Mouse (Mus musculus): ENCODE data around the gene Kmt2c.
"Not testable (repeated sequence)": the region's sequence is repeated elsewhere in the genome, so short reads cannot be mapped to it uniquely, and the experiment has no call there.

The Kmt2c gene

DNA sequence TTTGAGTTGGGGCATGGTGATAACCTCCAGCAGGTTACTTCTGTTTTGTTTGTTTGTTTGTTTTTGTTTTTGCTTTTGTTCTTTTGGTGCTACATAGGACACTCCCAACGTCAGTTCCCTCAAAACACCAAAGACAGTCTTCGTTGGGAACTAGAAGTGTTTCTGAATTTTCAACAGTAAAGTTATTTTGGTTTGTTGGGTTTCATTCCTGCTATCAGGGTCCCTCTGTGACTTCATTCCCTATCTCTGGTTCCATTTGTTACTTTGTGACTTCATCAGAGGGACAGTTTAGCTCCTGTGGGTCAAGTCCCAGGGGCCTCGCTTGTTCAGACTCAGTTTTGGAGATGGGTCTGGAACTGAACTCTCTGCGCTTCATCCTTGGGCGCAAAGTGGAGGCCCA, 17.2 kb upstream of the Kmt2c start, which contains the start of gene Cct8l1:
Cct8l1 (plus strand) TSS at position 301 of the 400 bp plus-strand sequence.
- no peak for DNase-seq (ENCODE audit: low read depth)

DNA sequence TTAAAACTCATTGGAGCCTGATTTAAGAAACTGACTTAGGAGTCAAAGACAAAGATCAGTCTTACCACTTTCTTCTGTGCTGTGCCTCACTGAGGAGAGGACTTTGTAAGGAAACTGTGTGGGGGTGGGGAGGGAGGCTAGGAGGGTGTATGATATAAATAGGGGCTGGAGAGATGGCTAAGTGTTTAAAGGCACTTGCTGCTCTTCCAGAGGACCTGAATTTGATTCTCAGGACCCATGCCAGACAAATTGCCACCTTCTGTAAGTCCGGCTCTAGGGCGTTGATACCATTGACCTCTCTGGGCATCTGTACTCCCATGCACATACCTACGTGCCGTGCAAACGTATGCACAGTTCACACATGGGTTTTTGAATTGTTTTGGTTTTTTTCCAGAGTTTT, 7.5 kb upstream of the Kmt2c start:
- no peak for DNase-seq (ENCODE audit: low read depth)

DNA sequence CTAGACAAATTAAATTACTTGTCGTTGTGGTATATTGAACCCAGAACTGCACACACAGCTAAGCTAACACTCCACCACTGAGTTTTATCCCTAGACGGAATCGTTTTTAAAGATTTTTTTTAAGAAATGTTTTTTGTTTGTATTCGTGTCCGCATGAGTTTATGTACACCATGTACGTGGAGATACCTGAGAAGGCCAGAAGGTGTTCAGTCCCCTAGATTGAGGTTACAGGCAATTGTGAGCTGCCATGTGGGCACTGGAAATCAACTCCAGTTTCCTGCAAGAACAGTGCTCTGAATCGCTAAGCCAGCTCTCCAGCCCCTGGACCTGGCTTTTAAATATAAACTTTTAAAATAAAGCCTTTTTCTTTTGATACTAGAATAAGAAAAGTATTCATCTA, 2.1 kb upstream of the Kmt2c start:
- DNase-seq (ENCODE audit: low read depth), result no peak

GRCm38 (mm10) chr5:25499423-25500398, 1.1 kb upstream of the Kmt2c start:
- peak; percentile 98 for DNase-seq (ENCODE audit: low read depth)

GRCm38 (mm10) chr5:25498821-25499422, 339 bp upstream of the Kmt2c start:
- DNase-seq (ENCODE audit: low read depth), result peak; percentile 87

DNA sequence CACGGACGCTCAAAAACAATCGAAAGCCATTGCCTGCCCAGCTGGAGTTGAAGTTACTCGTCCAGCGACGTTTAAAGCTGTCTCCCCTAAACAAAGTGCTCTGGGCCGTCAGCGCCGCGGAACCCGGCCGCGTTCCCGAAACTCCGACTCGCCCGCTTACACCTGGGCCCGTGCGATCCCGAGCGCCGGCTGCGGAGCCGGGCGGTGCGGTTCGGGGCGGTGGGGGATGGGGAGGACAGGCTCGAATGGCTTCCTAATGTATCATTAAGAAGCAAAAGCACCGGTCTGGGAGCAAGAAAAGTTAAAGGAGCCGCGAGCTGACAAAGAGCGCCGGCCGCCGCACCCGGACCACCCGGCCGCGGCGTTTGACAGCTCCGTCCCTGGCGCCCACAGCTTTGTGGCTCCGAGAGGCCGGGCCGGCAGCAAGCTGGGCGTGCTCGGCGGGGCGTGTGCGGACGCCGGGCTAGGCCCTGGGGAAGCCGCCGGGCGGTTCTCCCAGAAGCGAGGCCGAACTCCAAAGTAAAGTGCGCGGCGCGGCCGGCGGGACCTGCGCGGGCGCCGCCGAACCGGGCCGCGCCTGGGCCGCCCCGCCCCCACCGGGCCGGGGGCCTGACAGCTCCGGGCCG, 750 bp downstream of the Kmt2c start:
- no peak for DNase-seq (ENCODE audit: low read depth)

DNA sequence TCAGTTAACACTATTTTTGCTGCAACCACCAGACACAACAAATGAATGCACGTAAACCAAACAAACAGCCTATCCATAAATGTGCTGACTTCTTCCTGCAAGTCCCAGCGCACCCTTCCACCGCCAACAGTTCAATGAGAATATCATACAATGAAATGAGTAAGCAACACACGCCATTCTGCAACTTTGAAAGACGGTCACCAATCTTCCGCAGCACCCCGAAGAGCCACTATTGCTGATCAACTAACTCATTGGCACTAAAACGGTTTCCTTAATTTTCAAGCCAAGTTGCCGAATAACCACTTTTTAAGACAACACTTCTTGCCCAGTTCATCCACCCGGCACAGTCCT, 1.2 kb downstream of the Kmt2c start:
- peak; percentile 39 for DNase-seq (ENCODE audit: low read depth)

- DNase-seq (ENCODE audit: low read depth), result no peak
Measured at GRCm38 (mm10) chr5:25496652-25497051, 1.9 kb downstream of the Kmt2c start.

DNA sequence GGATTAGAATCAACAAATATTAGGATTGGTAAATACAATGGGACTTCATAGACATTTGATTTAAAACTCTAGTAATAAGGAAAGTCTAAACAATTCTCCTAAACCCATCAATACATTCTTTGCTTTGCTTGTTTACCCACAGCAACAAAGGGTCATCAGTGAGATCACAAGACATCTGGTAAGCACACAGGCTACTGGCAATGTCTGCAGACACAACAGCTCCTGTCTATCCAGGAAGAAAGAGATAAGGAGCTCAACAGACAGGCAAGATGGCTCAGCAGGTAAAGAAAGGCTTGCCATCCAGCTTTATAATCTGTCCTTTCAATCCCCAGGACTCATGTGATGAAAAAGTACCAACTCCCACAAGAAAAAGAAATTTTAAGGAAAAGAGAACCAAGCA, 19.7 kb downstream of the Kmt2c start:
- no peak for DNase-seq (ENCODE audit: low read depth)

DNA sequence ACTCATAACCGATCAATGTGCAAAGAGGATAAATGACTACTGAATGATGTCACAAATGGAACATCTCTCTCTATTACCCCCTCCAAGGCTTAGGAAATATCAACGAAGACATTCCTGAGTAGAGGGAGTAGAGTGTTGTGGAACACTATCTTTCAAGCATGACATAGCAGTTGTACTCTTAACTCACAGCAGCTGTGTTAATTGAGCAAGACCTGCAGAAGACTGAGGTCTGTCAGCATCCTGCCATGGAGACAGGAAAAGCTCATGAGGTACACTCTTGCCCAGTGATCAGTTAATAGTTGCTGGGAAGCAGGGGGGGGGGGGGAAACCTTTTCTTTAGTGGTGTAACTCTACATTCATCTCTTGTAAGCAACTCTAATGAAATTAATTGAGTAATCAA, 22.8 kb downstream of the Kmt2c start:
- DNase-seq (ENCODE audit: low read depth), result peak; percentile 25

DNA sequence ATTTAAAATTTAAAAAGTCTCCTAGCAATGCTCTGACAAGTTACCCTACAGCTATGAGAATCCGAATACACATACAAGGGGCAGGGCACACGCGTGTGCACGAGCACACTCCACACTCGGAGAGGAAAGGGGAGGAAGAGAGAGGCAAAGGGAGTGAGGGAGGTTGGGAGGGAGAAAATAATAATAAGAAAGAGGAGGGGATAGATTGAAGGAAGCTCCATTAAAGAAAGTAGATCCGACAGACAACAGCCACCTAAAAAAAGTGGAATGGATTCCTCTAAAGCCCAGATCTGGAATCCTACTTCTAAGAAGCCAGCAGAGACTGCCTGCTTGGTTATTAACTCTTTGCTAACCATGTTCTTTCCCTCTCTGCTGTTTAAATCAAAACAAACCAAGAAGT, 26.5 kb downstream of the Kmt2c start:
- DNase-seq (ENCODE audit: low read depth), result no peak

GRCm38 (mm10) chr5:25461956-25462355, 36.6 kb downstream of the Kmt2c start:
- DNase-seq (ENCODE audit: low read depth), result no peak

GRCm38 (mm10) chr5:25455432-25455831, 43.2 kb downstream of the Kmt2c start:
- not testable (repeated sequence) for DNase-seq (ENCODE audit: low read depth)

- DNase-seq (ENCODE audit: low read depth), result no peak
Measured at GRCm38 (mm10) chr5:25452691-25453090, 45.9 kb downstream of the Kmt2c start.

DNA sequence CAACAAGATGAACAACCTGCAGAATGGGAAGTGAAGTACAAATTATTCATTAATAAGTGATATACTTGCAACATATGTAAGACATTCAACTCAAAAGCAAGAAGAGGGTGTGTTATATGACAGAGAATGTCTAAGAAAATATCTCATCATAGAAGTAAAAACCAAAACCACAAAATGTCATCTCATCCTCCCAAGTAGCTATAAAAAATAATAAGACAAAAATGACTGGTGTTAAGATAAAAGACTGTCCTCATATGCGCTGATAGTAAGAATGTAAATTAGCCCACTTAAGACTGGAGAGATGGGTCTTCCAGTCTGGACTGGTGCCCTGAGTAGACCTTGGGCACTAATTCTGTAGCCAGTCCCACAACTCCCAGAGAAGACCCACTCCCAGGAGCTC, 61.1 kb downstream of the Kmt2c start:
- DNase-seq (ENCODE audit: low read depth), result no peak

GRCm38 (mm10) chr5:25436081-25436480, 62.5 kb downstream of the Kmt2c start:
- DNase-seq (ENCODE audit: low read depth), result peak; percentile 87

DNA sequence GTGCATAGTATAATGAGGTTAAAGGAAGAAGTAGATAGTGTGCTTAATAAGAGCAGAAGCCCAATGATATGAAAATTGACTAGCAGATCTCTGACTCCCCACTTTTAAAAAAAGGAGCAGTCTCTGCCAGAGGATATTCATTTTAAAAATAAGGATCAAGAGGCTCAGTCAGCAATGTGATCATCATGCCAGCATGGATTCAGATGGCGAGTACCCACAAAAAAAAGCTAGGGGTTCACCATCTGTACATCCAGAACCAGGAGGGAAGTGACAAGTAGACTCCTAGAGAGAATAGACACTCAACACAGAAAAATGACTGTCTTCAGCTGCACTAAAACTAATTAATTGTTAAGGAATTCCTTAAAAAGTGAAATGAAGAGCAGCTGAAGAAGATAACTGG, 76.0 kb downstream of the Kmt2c start:
- DNase-seq (ENCODE audit: low read depth), result no peak

DNA sequence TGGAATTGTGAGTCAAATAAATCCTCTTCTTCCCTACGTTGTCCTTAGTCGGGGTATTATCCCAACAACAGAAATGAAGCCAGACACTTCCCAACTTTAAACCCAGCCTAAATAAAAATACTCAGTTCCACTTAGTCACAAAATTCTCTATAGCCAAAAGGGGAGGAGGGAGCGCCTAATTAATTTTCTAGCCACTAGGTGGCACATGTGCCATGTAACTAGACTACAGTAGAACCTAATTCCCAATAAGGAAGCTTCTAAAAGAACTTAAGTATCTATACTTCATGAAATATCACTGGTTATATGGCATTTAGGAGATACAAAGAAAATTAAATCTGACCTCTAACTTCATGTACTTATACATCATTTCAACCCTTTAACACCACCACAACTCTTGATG, 78.0 kb downstream of the Kmt2c start:
- DNase-seq (ENCODE audit: low read depth), result peak; percentile 81

- peak; percentile 8 for DNase-seq (ENCODE audit: low read depth)
Measured at GRCm38 (mm10) chr5:25415382-25415781, 83.2 kb downstream of the Kmt2c start.

DNA sequence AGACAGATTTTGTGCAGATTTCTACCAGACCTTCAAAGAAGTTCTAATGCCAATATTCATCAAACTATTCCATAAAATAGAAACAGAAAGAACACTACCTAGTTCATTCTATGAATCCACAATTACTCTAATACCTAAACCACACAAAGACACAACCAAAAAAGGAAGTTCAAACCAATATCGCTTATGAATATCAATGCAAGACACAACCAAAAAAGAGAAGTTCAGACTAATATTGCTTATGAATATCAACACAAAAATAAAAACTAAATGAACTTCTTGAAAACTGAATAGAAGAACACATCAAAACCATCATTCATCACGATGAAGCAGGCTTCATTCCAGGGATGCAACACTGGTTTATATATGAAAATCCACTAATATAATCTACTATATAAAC, 101.9 kb downstream of the Kmt2c start:
- DNase-seq (ENCODE audit: low read depth), result no peak

DNA sequence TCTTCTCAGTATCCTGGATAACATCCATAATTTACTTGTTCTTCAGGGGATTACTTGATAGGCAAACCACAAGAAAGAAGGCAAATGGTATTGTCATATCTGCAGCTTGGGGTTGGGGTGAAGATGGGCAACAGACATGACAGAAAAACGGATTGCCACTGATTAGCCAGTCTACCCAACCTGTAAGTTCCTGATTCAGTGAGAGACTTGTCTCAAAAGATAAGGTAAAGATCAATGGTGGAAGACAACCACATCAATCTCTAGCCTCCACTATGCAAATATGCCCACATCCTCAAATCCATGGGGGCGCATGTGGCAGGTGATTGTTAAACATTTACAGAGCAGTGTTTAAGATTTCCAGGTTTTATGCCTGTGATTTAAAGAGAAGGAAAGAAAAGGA, 105.9 kb downstream of the Kmt2c start:
- DNase-seq (ENCODE audit: low read depth), result no peak

- DNase-seq (ENCODE audit: low read depth), result no peak
Measured at GRCm38 (mm10) chr5:25383581-25383980, 115.0 kb downstream of the Kmt2c start.

- no peak for DNase-seq (ENCODE audit: low read depth)
Measured at GRCm38 (mm10) chr5:25379188-25379587, 119.4 kb downstream of the Kmt2c start.

Data from NIH3T3 (cell line).